Mouse (Mus musculus) olfactory bulb, adult 2 months (tissue): ENCODE measurements around the gene Bicdl2. TPM values are rescaled to one million over a fixed set of nuclear protein-coding genes. Genes with fewer than 3 reads are reported as not detected.

Experiments used
- H3K27ac ChIP-seq: fragments of 200-500 bp; 2 replicates; pipeline ENCODE4 v1.5.1; 2012; ENCODE audit warnings: low read depth, low read length; ENCODE audit not compliant: insufficient read depth
- H3K4me1 ChIP-seq: fragments of 200-500 bp; 2 replicates; pipeline ENCODE4 v1.6.1; 2012; ENCODE audit warnings: low read length; ENCODE audit not compliant: control insufficient read depth, insufficient read depth
- H3K4me3 ChIP-seq: fragments of 200-500 bp; 2 replicates; pipeline ENCODE4 v1.5.1; 2012; ENCODE audit warnings: mild to moderate bottlenecking, low read depth, low read length, moderate library complexity; ENCODE audit not compliant: insufficient read depth
- CTCF ChIP-seq: fragments of 200-500 bp; IDR thresholded peaks from 2 replicates; pipeline ENCODE4 v1.5.1; 2012; ENCODE audit warnings: low read depth, mild to moderate bottlenecking, low read length, moderate library complexity; ENCODE audit not compliant: insufficient read depth
- POLR2A ChIP-seq: fragments of 200-500 bp; IDR thresholded peaks from 2 replicates; pipeline ENCODE4 v1.6.1; 2012; ENCODE audit warnings: mild to moderate bottlenecking, low read depth, low read length, moderate library complexity; ENCODE audit not compliant: insufficient read depth
- WGBS: fragments of 180-500 bp; shearing (Covaris S2); methylation state at CpG from one replicate; pipeline ENCODE4 v1.1.7; 2018; 5-methylcytosine and 5-hydroxymethylcytosine counted together
- polyA plus RNA-seq: library from polyadenylated mRNA; stranded (reverse); fragments of >200 nt; gene quantifications from 2 replicates; pipeline ENCODE4 v1.2.4, GENCODE M21; 2012; ENCODE audit warnings: low replicate concordance; ENCODE audit not compliant: missing spikeins, insufficient read depth, insufficient read length

Gene Bicdl2
- polyA plus RNA-seq, result not detected in 2 replicates

- TF ChIP-seq POLR2A (no peak), CTCF (peak; percentile 50; the same call in 1 of the 2 replicates)
- no peak within 1 kb of the TSS for H3K27ac ChIP-seq
- peaks cover 3% of the 10 kb centered on the region; the same call in 1 of the 2 replicates for H3K4me1 ChIP-seq
- WGBS, result 6% methylated on average over 27 of the region's 27 CpGs
- H3K4me3 ChIP-seq, result no peak within 1 kb of the TSS
Measured at GRCm38 (mm10) chr17:23660117-23660875, at the start of gene Bicdl2. Gene Bicdl2 (plus strand): TSS chr17:23660506.

DNA sequence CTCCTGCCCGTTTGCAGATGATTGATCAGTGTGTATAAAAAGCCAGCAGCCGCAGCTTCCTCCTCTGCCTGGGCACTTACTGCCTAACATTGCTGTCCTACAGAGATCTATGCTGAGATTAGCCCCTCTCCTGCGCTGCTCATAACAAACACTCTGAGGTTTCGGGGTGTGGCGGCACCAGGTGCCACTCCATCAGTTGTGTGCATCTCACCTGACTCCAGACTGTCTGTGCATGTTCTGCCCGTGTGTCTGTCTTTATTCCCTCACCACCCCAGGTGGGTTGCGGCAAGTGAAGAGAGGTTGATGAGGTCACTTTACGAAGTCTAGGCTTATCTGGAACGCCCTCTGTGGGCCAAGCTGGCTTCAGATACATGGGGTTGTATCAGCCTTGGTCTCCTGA is 43.2 kb upstream of the Bicdl2 start:
- 61% methylated on average over 9 of the region's 9 CpGs for WGBS
- Histone ChIP-seq H3K27ac (no peak overlapping the region), H3K4me1 (no peaks in the 10 kb centered on the region), H3K4me3 (no peak overlapping the region)
- TF ChIP-seq CTCF (no peak), POLR2A (no peak)

DNA sequence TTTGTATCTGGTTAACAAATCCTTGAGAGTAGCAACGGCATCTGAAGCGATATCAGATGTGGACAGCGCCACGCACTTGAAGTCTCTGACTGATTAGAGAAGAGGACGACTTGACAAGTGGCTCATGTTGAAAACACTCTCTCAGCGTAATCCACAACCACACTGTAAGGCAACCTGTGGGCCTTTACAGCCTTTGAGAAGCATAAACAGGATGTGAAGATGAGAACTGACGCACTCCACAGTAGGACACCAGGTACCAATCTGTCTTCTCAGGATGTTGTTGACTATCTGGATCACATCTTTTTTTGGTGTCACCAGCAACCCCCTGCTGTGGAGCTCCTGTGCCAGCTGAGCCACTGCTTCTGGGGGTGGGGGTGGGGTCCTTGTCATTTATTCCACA is 40.0 kb upstream of the Bicdl2 start:
- TF ChIP-seq POLR2A, result no peak
- no peak for TF ChIP-seq CTCF
- 88% methylated on average over 7 of the region's 7 CpGs for WGBS
- Histone ChIP-seq H3K27ac (no peak overlapping the region), H3K4me1 (no peaks in the 10 kb centered on the region), H3K4me3 (no peak overlapping the region)

DNA sequence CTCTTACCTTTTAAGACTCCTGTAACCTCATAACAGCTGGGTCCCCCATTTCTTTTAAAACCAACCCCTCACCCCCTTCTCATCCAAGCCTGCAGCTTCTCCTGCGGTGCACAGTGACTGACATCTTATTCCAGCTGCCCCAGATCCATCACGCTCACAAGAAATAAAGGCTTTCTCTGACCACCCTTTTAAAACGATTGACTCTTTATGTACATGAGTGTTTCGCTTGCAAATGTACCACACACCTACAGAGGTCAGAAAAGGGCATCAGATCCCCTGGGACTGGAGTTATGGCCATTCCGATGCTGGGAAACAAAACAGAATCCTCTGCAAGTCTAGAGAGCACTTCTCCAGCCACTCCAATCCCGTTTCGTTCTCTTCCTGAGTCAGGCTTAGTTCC is 32.5 kb upstream of the Bicdl2 start:
- Histone ChIP-seq H3K4me1 (peaks cover 5% of the 10 kb centered on the region), H3K4me3 (no peak overlapping the region), H3K27ac (no peak overlapping the region)
- WGBS, result 40% methylated on average over 7 of the region's 7 CpGs
- no peak for TF ChIP-seq CTCF
- no peak for TF ChIP-seq POLR2A

DNA sequence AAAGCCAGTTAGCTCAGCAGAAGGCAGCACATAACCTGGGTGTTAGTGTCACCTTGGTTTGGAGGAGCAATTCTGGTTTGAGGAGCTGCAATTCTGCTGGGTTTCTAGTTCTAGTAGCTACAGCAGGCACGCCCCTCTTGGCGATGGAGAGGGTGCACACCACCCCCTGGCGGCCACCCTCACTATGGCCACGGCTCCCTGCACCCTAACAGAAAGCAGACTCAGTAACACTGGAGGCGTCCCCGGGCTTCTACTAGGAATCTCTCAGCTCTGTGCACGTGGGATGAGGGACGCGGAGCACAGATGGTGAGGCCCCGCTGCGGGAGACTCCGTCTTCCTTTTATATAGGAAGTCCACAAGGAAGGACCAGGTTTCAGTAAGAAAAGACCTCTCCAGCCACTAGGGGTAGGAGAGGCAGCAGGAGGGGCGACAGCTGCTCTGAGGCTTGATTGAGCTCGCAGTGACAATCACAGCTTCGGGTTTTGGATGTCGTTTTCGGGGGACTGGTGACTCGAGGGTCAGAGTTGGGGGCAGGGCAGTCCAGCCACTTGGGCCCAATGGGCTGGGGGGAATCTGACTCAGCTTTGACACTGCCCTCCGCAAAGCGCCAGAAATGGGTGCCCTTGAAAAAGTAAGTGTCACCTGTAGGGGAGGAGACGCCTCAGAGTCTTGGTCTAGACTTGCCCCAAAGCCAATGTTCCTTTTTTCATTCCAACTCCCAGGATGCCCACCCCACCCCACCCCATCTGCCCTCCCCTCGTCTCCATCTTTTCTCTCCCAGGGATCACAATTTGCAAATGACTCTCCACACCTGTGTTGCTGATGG is 29.9 kb upstream of the Bicdl2 start:
- TF ChIP-seq CTCF (peak; percentile 70), POLR2A (no peak)
- Histone ChIP-seq H3K4me1 (peaks cover 5% of the 10 kb centered on the region), H3K27ac (no peak overlapping the region), H3K4me3 (0 out of 2 replicates have a peak overlapping the region, but pooled peaks have one; percentile 10)
- 15% methylated on average over 22 of the region's 22 CpGs for WGBS

DNA sequence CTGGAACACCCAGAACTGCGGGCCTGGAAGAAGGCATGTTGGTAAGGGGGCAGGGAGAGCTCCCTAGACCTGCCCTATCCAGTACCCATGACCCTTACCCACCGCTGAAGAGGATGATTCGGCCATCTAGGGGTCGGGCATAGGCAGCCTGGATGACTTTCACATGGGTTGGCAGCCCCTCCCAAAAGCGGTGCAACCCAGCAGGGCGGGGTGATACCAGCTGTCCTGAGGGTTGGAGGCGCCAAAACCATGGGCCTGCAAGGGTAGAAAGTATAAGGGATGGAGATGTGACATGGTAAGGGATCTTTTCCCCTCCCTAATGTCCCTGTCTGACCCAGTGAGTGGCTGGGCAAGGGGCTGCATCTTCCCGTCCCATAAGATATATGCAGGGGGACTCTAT is 29.1 kb upstream of the Bicdl2 start:
- Histone ChIP-seq H3K27ac (no peak overlapping the region), H3K4me1 (peaks cover 5% of the 10 kb centered on the region), H3K4me3 (no peak overlapping the region)
- WGBS, result 86% methylated on average over 8 of the region's 8 CpGs
- TF ChIP-seq POLR2A (no peak), CTCF (no peak)

GRCm38 (mm10) chr17:23644613-23645495 is 15.5 kb upstream of the Bicdl2 start, which contains the start of gene Mmp25:
Gene Mmp25 (minus strand): TSS chr17:23645277.
- TF ChIP-seq POLR2A, result no peak
- no peak for TF ChIP-seq CTCF
- WGBS, result 1% methylated on average over 58 of the region's 58 CpGs
- peaks cover 10% of the 10 kb centered on the region; the same call in 1 of the 2 replicates for H3K4me1 ChIP-seq
- peak within 1 kb of the TSS; percentile 12 for H3K4me3 ChIP-seq
- no peak within 1 kb of the TSS for H3K27ac ChIP-seq

- whole genome bisulfite sequencing, result 57% methylated on average over 10 of the region's 10 CpGs
Measured at GRCm38 (mm10) chr17:23645894-23646293, 14.4 kb upstream of the Bicdl2 start.

DNA sequence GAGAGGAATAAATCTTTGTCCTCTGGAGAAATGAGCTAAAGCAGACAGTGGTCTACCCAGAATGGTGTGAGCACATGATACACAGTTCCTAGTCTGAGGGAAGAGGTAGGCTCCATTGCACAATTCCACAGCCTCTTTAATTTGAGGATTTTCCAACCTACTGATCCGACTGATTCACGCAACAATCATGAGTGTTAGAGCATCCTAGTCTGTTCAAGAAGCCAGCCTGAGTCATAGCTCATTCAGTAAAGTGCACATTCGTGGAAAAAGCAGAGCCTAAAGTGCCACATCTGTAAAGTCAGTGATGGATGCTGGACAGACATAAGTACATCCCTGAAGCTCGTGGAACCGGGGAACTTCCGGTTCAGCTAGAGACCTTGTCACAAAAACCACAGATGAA is 8.9 kb upstream of the Bicdl2 start:
- Histone ChIP-seq H3K4me3 (no peak overlapping the region), H3K4me1 (no peaks in the 10 kb centered on the region), H3K27ac (no peak overlapping the region)
- TF ChIP-seq CTCF (no peak), POLR2A (no peak)
- 60% methylated on average over 6 of the region's 6 CpGs for WGBS

More at GRCm38 (mm10) chr17:23645894-23646293, 14.4 kb upstream of the Bicdl2 start:
- H3K27ac ChIP-seq, result no peak overlapping the region
- H3K4me3 ChIP-seq, result no peak overlapping the region
- H3K4me1 ChIP-seq, result peaks cover 10% of the 10 kb centered on the region; the same call in 1 of the 2 replicates
- TF ChIP-seq POLR2A, result no peak
- no peak for TF ChIP-seq CTCF
